Mouse (Mus musculus) liver, adult 2 months (tissue): ENCODE results near the gene Cacna1c.

Source experiments
- CTCF ChIP-seq: fragments of 200-500 bp; IDR thresholded peaks from 2 replicates; pipeline ENCODE4 v1.5.1; 2011; ENCODE audit warnings: low read depth, low read length, control low read depth
- POLR2A ChIP-seq: fragments of 200-500 bp; IDR thresholded peaks from 2 replicates; pipeline ENCODE4 v1.6.1; 2011; ENCODE audit warnings: low read length, control low read depth; ENCODE audit not compliant: insufficient read depth; ENCODE audit errors: extremely low read depth

DNA sequence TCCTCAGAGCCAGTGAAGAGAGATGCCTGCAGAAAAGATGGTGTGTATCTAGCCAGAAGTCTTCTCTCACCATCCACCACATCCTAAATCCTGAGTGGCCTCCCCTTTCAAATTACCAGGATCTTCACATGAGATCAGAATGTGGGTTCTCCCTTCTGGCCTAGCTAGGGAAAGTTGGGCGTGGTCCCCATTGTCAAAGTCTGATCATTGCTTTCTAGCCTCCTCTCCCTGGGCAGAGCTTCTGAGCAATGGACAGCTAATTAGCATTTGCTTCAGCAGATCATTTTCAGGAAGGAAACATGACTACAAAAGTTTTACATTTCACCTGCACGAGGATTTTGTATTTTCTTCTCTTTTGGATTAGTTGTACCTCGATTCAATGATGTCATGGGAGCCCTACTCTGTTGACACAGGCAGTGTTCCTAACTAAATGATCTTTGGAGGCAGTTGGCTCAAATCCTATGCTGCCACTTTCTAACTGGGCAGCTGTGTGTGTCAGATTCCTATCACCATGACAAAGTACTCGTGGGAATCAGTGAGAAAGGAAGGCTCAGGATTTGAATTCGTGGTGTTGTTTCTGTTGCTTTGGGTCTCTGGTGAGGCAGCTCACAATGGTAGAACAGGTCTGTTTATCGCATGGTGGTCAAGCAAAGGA, 554.4 kb downstream of the Cacna1c start:
- TF ChIP-seq POLR2A (no peak), CTCF (no peak)
